28 mouse cellular contexts compared by ENCODE assay signal in genomic region chr5:127993460-127993859, GRCm38 (mm10).
"Had no signal": no experiment of that assay in that cellular context is flagged by ENCODE, and none has a peak within 500 bp of the region (broad histone marks: within the 10 kb centered on the region; RNA-seq: fewer than 3 reads in every experiment).

No protein-coding gene starts in this region.

- DNase-seq: cerebellum, adult 2 months; cerebellum, adult 8-10 months; cerebellum, adult 9-10 months; cerebellum, adult 9-11 months; cerebellum, postnatal 10 days; cerebellum, postnatal 14 days; cerebellum, postnatal 25 days; cerebellum, postnatal 36 days; embryo, embryonic 11 days; forebrain, postnatal 0 days; gastrocnemius, adult 2 months; gastrocnemius, postnatal 10 days; gastrocnemius, postnatal 14 days; gastrocnemius, postnatal 25 days; gastrocnemius, postnatal 36 days; heart, adult 18-20 months; heart, adult 2 months had no signal

- H3K27me3 ChIP-seq: embryonic facial prominence, embryonic 12.5 days; embryonic facial prominence, embryonic 13.5 days; embryonic facial prominence, embryonic 15.5 days; forebrain, embryonic 12.5 days; forebrain, embryonic 13.5 days; forebrain, embryonic 15.5 days had no signal

- ATAC-seq: forebrain, embryonic 13.5 days; forebrain, embryonic 14.5 days; forebrain, embryonic 15.5 days; forebrain, embryonic 16.5 days; forebrain, postnatal 0 days had no signal

- H3K4me3 ChIP-seq: embryonic facial prominence, embryonic 10.5 days; embryonic facial prominence, embryonic 12.5 days; embryonic facial prominence, embryonic 13.5 days; embryonic facial prominence, embryonic 15.5 days; erythroblast, embryonic 14.5 days; forebrain, embryonic 10.5 days; forebrain, embryonic 12.5 days; forebrain, embryonic 13.5 days; forebrain, embryonic 15.5 days; gastrocnemius, adult 2 months; heart, adult 2 months had no signal

- H3K4me2 ChIP-seq: embryonic facial prominence, embryonic 12.5 days; embryonic facial prominence, embryonic 13.5 days; embryonic facial prominence, embryonic 15.5 days; forebrain, embryonic 12.5 days; forebrain, embryonic 13.5 days; forebrain, embryonic 15.5 days had no signal

- H3K4me1 ChIP-seq: embryonic facial prominence, embryonic 10.5 days; embryonic facial prominence, embryonic 12.5 days; embryonic facial prominence, embryonic 13.5 days; embryonic facial prominence, embryonic 15.5 days; forebrain, embryonic 10.5 days; forebrain, embryonic 12.5 days; forebrain, embryonic 13.5 days; forebrain, embryonic 15.5 days had no signal

- H3K9me3 ChIP-seq: embryonic facial prominence, embryonic 10.5 days; embryonic facial prominence, embryonic 12.5 days; embryonic facial prominence, embryonic 13.5 days; embryonic facial prominence, embryonic 15.5 days; forebrain, embryonic 10.5 days; forebrain, embryonic 12.5 days; forebrain, embryonic 13.5 days; forebrain, embryonic 15.5 days had no signal

- H3K9ac ChIP-seq: embryonic facial prominence, embryonic 12.5 days; embryonic facial prominence, embryonic 13.5 days; embryonic facial prominence, embryonic 15.5 days; forebrain, embryonic 12.5 days; forebrain, embryonic 13.5 days; forebrain, embryonic 15.5 days; forebrain, postnatal 0 days had no signal

- H3K36me3 ChIP-seq: embryonic facial prominence, embryonic 10.5 days; embryonic facial prominence, embryonic 12.5 days; embryonic facial prominence, embryonic 13.5 days; embryonic facial prominence, embryonic 15.5 days; forebrain, embryonic 10.5 days; forebrain, embryonic 12.5 days; forebrain, embryonic 15.5 days had no signal

- H3K27ac ChIP-seq: embryonic facial prominence, embryonic 10.5 days; embryonic facial prominence, embryonic 12.5 days; embryonic facial prominence, embryonic 13.5 days; embryonic facial prominence, embryonic 15.5 days; forebrain, embryonic 10.5 days; forebrain, embryonic 12.5 days; forebrain, embryonic 13.5 days; forebrain, embryonic 15.5 days; gastrocnemius, adult 2 months; heart, adult 2 months had no signal
